Comparison of ENCODE assay signal across 16 mouse cellular contexts in the genomic region with DNA sequence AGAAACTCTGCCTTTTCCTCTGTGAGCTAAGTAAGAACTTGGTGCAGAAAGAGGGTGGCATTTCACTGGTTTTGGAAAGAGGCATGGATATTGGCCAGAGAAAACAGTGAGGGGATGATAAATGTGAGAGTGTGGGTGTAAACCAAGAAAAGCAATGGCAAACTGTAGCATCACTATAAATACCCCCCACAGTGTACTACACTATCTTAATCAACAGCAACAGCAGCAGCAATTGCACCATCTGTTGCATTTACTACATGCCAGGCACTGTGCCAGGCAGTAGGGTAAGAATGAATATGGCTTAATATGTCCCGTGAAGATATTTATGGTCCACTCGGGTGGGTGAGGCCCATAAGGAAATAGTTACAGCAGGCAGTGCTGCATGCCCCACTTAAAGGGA. TPM values are rescaled to one million over a fixed set of nuclear protein-coding genes. Genes with fewer than 3 reads are reported as not detected.
DNase-seq lines count a peak whose midpoint lies in the region; ATAC-seq and TF ChIP-seq lines count a peak whose summit lies in the region.
"Had no signal": no experiment of that assay in that cellular context is flagged by ENCODE, and none has a peak within 500 bp of the region (broad histone marks: within the 10 kb centered on the region; RNA-seq: fewer than 3 reads in every experiment).

No protein-coding gene starts in this region.

- 58% methylated on average over 2 of the region's 2 CpGs for WGBS in hindbrain, postnatal 0 days
- WGBS in hindbrain, embryonic 10.5 days = 92% methylated on average over 2 of the region's 2 CpGs
- 48% methylated on average over 2 of the region's 2 CpGs for WGBS in lung, postnatal 0 days

- peak; percentile 10 for DNase-seq in hindbrain, postnatal 0 days (ENCODE audit: low spot score)
- no peak for DNase-seq in hindbrain, embryonic 10.5 days (ENCODE audit: low spot score)
- peak; percentile 12 to 63 for DNase-seq in frontal cortex, postnatal 36 days (ENCODE audit: low spot score in 2 of 2)
- peak; percentile 14 to 26 for DNase-seq in left cerebral cortex, adult 2 months (ENCODE audit: extremely low spot score in 1 of 2, low spot score in 2 of 2)
- peak; percentile 35 for DNase-seq in right cerebral cortex, postnatal 14 days
- DNase-seq in embryo, embryonic 11 days = no peak
- no peak for DNase-seq in lung, postnatal 0 days (ENCODE audit: low spot score)
- DNase-seq: cerebellum, adult 8-10 months; kidney, adult 2 months; thymus, postnatal 25 days had no signal

- TF ChIP-seq EP300 in lung, postnatal 0 days (IDR thresholded peaks at IDR 0.05) = no peak

- H3K4me2 ChIP-seq in hindbrain, postnatal 0 days (ENCODE audit: low read depth, low read length) = no peak overlapping the region
- no peak overlapping the region for H3K4me2 ChIP-seq in lung, postnatal 0 days (replicated peaks; ENCODE audit: low read depth, low read length)
- H3K4me2 ChIP-seq: hindbrain, embryonic 15.5 days; lung, embryonic 15.5 days; neural tube, embryonic 15.5 days had no signal

- H3K27ac ChIP-seq in hindbrain, postnatal 0 days = no peak overlapping the region
- H3K27ac ChIP-seq in hindbrain, embryonic 10.5 days = no peak overlapping the region
- no peak overlapping the region for H3K27ac ChIP-seq in left cerebral cortex, adult 2 months
- no peak overlapping the region for H3K27ac ChIP-seq in lung, postnatal 0 days (ENCODE audit: low read length)
- H3K27ac ChIP-seq: hindbrain, embryonic 15.5 days; lung, embryonic 15.5 days; neural tube, embryonic 15.5 days had no signal

- H3K9me3 ChIP-seq in hindbrain, postnatal 0 days (ENCODE audit: low read length) = no peaks in the 10 kb centered on the region
- no peaks in the 10 kb centered on the region for H3K9me3 ChIP-seq in hindbrain, embryonic 10.5 days
- H3K9me3 ChIP-seq in lung, postnatal 0 days (ENCODE audit: low read length) = no peaks in the 10 kb centered on the region
- H3K9me3 ChIP-seq: hindbrain, embryonic 15.5 days; lung, embryonic 15.5 days; neural tube, embryonic 15.5 days had no signal

- no peak overlapping the region for H3K9ac ChIP-seq in hindbrain, postnatal 0 days (replicated peaks; ENCODE audit: low read length)
- H3K9ac ChIP-seq in lung, postnatal 0 days (replicated peaks; ENCODE audit: low read depth) = no peak overlapping the region
- H3K9ac ChIP-seq: hindbrain, embryonic 15.5 days; lung, embryonic 15.5 days; neural tube, embryonic 15.5 days had no signal

- no peaks in the 10 kb centered on the region for H3K27me3 ChIP-seq in hindbrain, postnatal 0 days (ENCODE audit: insufficient read depth, low read length)
- H3K27me3 ChIP-seq in hindbrain, embryonic 10.5 days (ENCODE audit: insufficient read depth, poor library complexity, severe bottlenecking) = no peaks in the 10 kb centered on the region
- no peaks in the 10 kb centered on the region for H3K27me3 ChIP-seq in lung, postnatal 0 days (replicated peaks; ENCODE audit: insufficient read depth, low read length)
- H3K27me3 ChIP-seq: hindbrain, embryonic 15.5 days; lung, embryonic 15.5 days; neural tube, embryonic 15.5 days had no signal

- no peaks in the 10 kb centered on the region for H3K4me1 ChIP-seq in hindbrain, postnatal 0 days (ENCODE audit: insufficient read depth, low read length)
- no peaks in the 10 kb centered on the region for H3K4me1 ChIP-seq in hindbrain, embryonic 10.5 days (replicated peaks)
- H3K4me1 ChIP-seq in lung, postnatal 0 days (ENCODE audit: insufficient read depth, low read depth, low read length) = no peaks in the 10 kb centered on the region
- H3K4me1 ChIP-seq: hindbrain, embryonic 15.5 days; lung, embryonic 15.5 days; neural tube, embryonic 15.5 days had no signal

- no peak for TF ChIP-seq CTCF in hindbrain, postnatal 0 days (IDR thresholded peaks at IDR 0.05; ENCODE audit: low read depth)
- TF ChIP-seq CTCF in left cerebral cortex, adult 2 months (IDR thresholded peaks at IDR 0.05) = no peak
- no peak for TF ChIP-seq CTCF in lung, postnatal 0 days (IDR thresholded peaks at IDR 0.05)

- H3K36me3 ChIP-seq in hindbrain, postnatal 0 days (ENCODE audit: insufficient read depth, low read length) = no peaks in the 10 kb centered on the region
- no peaks in the 10 kb centered on the region for H3K36me3 ChIP-seq in hindbrain, embryonic 10.5 days
- no peaks in the 10 kb centered on the region for H3K36me3 ChIP-seq in lung, postnatal 0 days (ENCODE audit: insufficient read depth, low read length)
- H3K36me3 ChIP-seq: hindbrain, embryonic 15.5 days; lung, embryonic 15.5 days; neural tube, embryonic 15.5 days had no signal

- intact Hi-C loops in left cerebral cortex, adult 2 months (cut with DNase I) = no loop called here

- no peak for ATAC-seq in hindbrain, postnatal 0 days
- no peak for ATAC-seq in granulocyte monocyte progenitor cell, adult 5-6 weeks (replicated peaks; ENCODE audit: poor library complexity, severe bottlenecking)
- no peak for ATAC-seq in lung, postnatal 0 days

- no peak overlapping the region for H3K4me3 ChIP-seq in hindbrain, postnatal 0 days (ENCODE audit: low read length)
- no peak overlapping the region for H3K4me3 ChIP-seq in hindbrain, embryonic 10.5 days
- no peak overlapping the region for H3K4me3 ChIP-seq in left cerebral cortex, adult 2 months
- no peak overlapping the region for H3K4me3 ChIP-seq in lung, postnatal 0 days (ENCODE audit: low read depth, low read length)
- H3K4me3 ChIP-seq: hindbrain, embryonic 15.5 days; lung, embryonic 15.5 days; neural tube, embryonic 15.5 days had no signal

RNA-seq across cellular contexts. Expression of a gene that starts 18.2 kb away (rescaled TPM):
- total RNA-seq in hindbrain, postnatal 0 days (2014; rRNA removed) = 13.6 and 14.0 TPM in 2 replicates
- polyA plus RNA-seq in hindbrain, postnatal 0 days (2015; fragmentation: Nextera tagmentation; extraction: Ambion mirVana) = 3.4 and 4.4 TPM in 2 replicates
- 1.1 and 1.3 TPM in 2 replicates for polyA plus RNA-seq in hindbrain, embryonic 10.5 days (2016; fragmentation: Nextera tagmentation; extraction: Ambion mirVana)
- total RNA-seq in left cerebral cortex, adult 2 months (2021) = 1 to 10 TPM; 4.6 to 5.5 TPM
- 3.5 and 3.9 TPM in 2 replicates for total RNA-seq in granulocyte monocyte progenitor cell, adult 5-6 weeks (2014; fragmentation: Nextera tagmentation)
- total RNA-seq in granulocyte monocyte progenitor cell, adult 5-6 weeks (2017) = 2.6 and 3.0 TPM in 2 replicates
- 0.88 and 1.1 TPM in 2 replicates for polyA plus RNA-seq in lung, postnatal 0 days (2015; fragmentation: Nextera tagmentation; extraction: Ambion mirVana)
- total RNA-seq: MEL had no signal
- polyA plus RNA-seq: liver, adult 2 months had no signal

Comparison
In these comparisons a context has a peak if more than half of its experiments do, and no peak if none do; other contexts are left out.
1. DNase-seq: peak in hindbrain, postnatal 0 days (single experiment), frontal cortex, postnatal 36 days (2 of 2), left cerebral cortex, adult 2 months (2 of 2) and right cerebral cortex, postnatal 14 days (single experiment); none in hindbrain, embryonic 10.5 days (single experiment), embryo, embryonic 11 days (single experiment) and lung, postnatal 0 days (single experiment).